Mouse (Mus musculus) adipose tissue, adult 10 weeks (tissue): ENCODE results near the gene Rnf34. TPM values are rescaled to one million over a fixed set of nuclear protein-coding genes. Genes with fewer than 3 reads are reported as not detected.

ENCODE experiments used
- polyA plus RNA-seq: library from polyadenylated mRNA; stranded (reverse); fragments of 350-450 nt; fragmentation: Illumina TruSeq; extraction: RNeasy Lipid Tissue Mini Kit (QIAGEN cat#74804); gene quantifications from one replicate; pipeline ENCODE4 v1.2.3, GENCODE M21; 2014; ENCODE audit warnings: low read depth, low replicate concordance

Gene Rnf34
- 18.8 TPM for polyA plus RNA-seq

DNA sequence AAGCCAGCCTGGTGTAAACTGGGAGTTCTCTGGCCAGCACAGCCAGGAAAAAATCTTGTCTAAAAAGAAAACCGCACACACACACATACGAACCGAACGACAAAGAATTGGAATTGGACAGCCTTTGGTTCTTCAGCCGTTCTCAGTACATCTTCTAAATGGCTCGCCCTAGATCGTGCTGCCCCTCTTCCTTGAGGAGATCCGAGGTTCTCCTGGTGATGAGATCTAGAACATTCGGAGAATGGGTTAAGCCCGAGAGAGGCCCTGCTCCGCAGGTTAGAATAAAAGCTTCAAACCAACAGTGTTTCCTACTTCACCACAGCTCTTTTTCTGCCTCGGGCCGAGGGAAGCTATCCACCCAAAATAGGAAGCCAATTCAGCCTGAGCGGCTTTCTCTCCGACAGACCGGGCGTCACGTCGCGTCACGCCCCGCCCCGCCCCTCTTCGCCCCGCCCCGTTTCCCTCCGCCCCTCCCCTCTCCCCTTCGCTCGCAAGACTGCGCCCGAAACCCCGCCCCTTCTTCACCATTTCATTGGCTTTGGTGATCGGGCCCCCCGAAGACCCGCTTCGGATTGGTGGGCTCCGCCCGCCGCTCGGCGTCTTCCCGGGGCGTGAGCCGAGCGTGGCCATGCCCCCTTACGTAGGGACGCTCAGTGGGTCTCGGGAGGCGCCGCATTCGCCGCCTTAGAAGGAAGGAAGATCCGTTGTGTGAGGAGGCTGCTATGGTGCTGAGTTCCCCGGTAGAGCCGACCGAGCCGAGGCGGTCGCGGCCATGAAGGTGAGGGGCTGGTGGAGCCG lies at the start of gene Rnf34:
Gene Rnf34, plus strand, starts transcription at position 528 of the 798 bp plus-strand sequence.

DNA sequence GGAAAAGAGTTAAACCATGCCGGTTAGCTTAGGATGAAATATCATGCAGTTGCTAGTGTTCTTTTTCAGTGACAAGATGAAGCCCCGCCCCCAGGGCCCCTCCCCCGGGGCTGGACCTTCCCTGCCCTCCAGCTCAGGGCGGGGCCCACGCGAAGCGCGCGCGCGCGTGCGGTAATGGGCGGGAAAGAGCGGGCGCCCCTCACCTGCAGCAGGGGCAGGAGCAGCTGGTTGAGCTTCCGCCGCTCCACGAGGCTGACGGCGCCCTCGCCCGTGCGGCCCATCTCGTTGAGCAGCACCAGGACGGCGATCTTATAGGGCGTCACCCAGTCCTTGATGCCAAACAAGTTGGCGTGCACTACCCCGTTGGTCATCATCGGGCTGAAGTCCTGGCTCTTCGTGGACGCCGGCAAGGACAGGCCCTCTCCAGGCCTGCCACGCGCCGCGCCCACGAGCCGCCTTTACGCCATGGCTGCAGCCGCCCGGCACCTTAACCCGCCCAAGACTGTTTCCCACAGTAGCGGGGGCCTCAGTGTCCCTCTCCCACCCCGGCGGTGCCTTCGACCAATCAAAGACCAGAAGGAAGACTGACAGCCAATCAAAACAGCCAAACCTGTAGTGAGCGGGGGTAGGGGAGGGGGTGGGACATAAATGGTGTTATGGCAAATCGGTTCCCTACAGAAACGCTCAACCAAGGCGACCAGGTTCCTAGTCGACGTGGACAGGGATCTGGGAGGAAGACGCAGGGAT lies 28.9 kb upstream of the Rnf34 start, which contains the start of gene Anapc5:
Gene Anapc5, minus strand, starts transcription at position 563 of the 747 bp plus-strand sequence.

Other genes starting within 250 kb of the Rnf34 start
- gene Ift81, start 235.5 kb upstream of the Rnf34 start, polyA plus RNA-seq: 17.1 TPM
- 11.0 TPM for gene P2rx7, start 206.1 kb upstream of the Rnf34 start, polyA plus RNA-seq
- gene P2rx4, start 142.5 kb upstream of the Rnf34 start, polyA plus RNA-seq: 38.4 TPM
- 12.5 TPM for gene Camkk2, start 70.6 kb upstream of the Rnf34 start, polyA plus RNA-seq
- gene Anapc5, start 28.7 kb upstream of the Rnf34 start, polyA plus RNA-seq: 196 TPM
- gene Kdm2b, start 139.8 kb downstream of the Rnf34 start, polyA plus RNA-seq: 17.7 TPM
- gene Orai1, start 165.0 kb downstream of the Rnf34 start, polyA plus RNA-seq: 14.2 TPM
- gene Morn3, start 197.0 kb downstream of the Rnf34 start, polyA plus RNA-seq: 17.7 TPM
- gene Tmem120b, start 218.4 kb downstream of the Rnf34 start, polyA plus RNA-seq: 44.1 TPM